Mouse (Mus musculus) kidney, adult 18-20 months (tissue): Measurements from ENCODE around the gene Hectd2.

Experiments
- DNase-seq: peaks from one replicate; pipeline ENCODE4 v3.0.0; 2021

Hectd2 gene

GRCm38 (mm10) chr19:36663918-36664317, 109.5 kb downstream of the Hectd2 start:
- no peak for DNase-seq

- DNase-seq: no peak
Observed at GRCm38 (mm10) chr19:36664417-36664816, 110.0 kb downstream of the Hectd2 start.

- no peak for DNase-seq
Observed at GRCm38 (mm10) chr19:36665206-36665605, 110.8 kb downstream of the Hectd2 start.

GRCm38 (mm10) chr19:36665641-36666040, 111.2 kb downstream of the Hectd2 start:
- DNase-seq: no peak

GRCm38 (mm10) chr19:36666471-36666870, 112.0 kb downstream of the Hectd2 start:
- DNase-seq: no peak

GRCm38 (mm10) chr19:36667368-36667767, 112.9 kb downstream of the Hectd2 start:
- DNase-seq: no peak

GRCm38 (mm10) chr19:36668098-36668497, 113.7 kb downstream of the Hectd2 start:
- no peak for DNase-seq

- no peak for DNase-seq
Observed at GRCm38 (mm10) chr19:36668881-36669639, 114.6 kb downstream of the Hectd2 start.

- DNase-seq: no peak
Observed at GRCm38 (mm10) chr19:36669720-36670451, 115.4 kb downstream of the Hectd2 start.
